Mouse (Mus musculus): ENCODE measurements around the gene Ermn. TPM values are rescaled to one million over a fixed set of nuclear protein-coding genes. Genes with fewer than 3 reads are reported as not detected.

Gene Ermn
- not detected for polyA plus RNA-seq (2014; fragmentation: Illumina TruSeq; extraction: RNeasy Lipid Tissue Mini Kit (QIAGEN cat#74804); ENCODE audit: insufficient read depth, low read depth, low replicate concordance)

DNA sequence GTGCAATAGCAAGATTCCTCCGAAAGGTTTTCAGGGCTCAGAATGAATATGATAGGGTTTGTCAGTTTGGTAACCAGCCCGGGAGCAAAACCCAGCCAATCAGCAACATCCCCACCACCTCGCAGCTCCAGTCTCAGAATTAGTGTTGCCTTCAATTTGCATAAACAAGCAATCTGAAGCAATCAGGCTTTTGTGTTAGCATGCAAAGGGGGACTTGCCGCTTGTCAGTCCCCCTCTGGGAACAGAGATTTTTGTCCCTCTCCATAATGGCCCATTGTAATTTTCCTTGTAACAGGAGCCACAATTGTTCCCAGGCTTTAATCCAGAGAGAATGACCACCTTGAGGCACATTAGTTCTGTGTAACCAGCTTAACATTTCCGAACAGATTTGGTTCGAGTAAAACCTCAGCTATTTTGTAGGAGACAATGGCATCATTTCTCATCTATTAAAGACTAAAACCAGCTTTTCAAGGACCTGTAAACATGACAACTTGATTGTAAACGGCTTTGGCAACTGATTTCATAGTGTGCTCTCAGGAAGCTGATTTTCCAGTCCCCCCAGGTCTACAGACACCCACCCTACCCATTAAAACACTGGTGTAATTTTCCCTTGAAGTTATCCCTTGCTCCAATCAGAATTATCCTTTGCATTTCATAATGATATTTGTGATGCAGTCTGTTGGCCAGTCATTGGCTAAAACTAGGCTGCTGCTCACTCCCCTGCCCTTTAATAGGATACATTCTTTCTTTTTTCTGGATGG is at the start of gene Ermn:
Gene Ermn (minus strand): TSS at position 44 of the 761 bp plus-strand sequence.

GRCm38 (mm10) chr2:57997752-57998430 is 54.8 kb downstream of the Ermn start, which contains the start of gene Galnt5:
Galnt5 (plus strand) TSS chr2:57997884.

Other genes starting within 250 kb of the Ermn start
- 0.45 TPM for gene Galnt5, start 55.0 kb downstream of the Ermn start, polyA plus RNA-seq (2014; fragmentation: Illumina TruSeq; extraction: RNeasy Lipid Tissue Mini Kit (QIAGEN cat#74804); ENCODE audit: insufficient read depth, low read depth, low replicate concordance)
- 27.4 TPM for gene Cytip, start 142.7 kb upstream of the Ermn start, polyA plus RNA-seq (2014; fragmentation: Illumina TruSeq; extraction: RNeasy Lipid Tissue Mini Kit (QIAGEN cat#74804); ENCODE audit: insufficient read depth, low read depth, low replicate concordance)